Mouse (Mus musculus) midbrain, embryonic 12.5 days (tissue): Measurements from ENCODE around the gene Pigc. TPM values are rescaled to one million over a fixed set of nuclear protein-coding genes. Genes with fewer than 3 reads are reported as not detected.
A peak's percentile ranks its signal among the peaks of the same experiment; 100 is the strongest.

ENCODE experiments used
- ATAC-seq: fragments of 200-750 bp; cut with Nextera tagmentation; 2 replicates; pipeline ENCODE4 v1.8.0; 2017; ENCODE audit warnings: low read depth, moderate TSS enrichment, moderate library complexity; ENCODE audit not compliant: low FRiP score
- H3K27ac ChIP-seq: fragments of 300-500 bp; sonication (generic); replicated peaks from 2 replicates; pipeline ENCODE4 v1.5.1; 2016; ENCODE audit warnings: mild to moderate bottlenecking
- H3K27me3 ChIP-seq: fragments of 300-500 bp; sonication (generic); 2 replicates; pipeline ENCODE4 v1.6.1; 2016; ENCODE audit warnings: mild to moderate bottlenecking
- H3K36me3 ChIP-seq: fragments of 300-500 bp; sonication (generic); 2 replicates; pipeline ENCODE4 v1.6.1; 2016
- H3K4me1 ChIP-seq: fragments of 300-500 bp; sonication (generic); 2 replicates; pipeline ENCODE4 v1.6.1; 2016
- H3K4me2 ChIP-seq: fragments of 300-500 bp; sonication (generic); replicated peaks from 2 replicates; pipeline ENCODE4 v1.6.1; 2016; ENCODE audit warnings: mild to moderate bottlenecking, moderate library complexity
- H3K4me3 ChIP-seq: fragments of 300-500 bp; sonication (generic); 2 replicates; pipeline ENCODE4 v1.5.1; 2016; ENCODE audit warnings: mild to moderate bottlenecking
- H3K9ac ChIP-seq: fragments of 300-500 bp; sonication (generic); replicated peaks from 2 replicates; pipeline ENCODE4 v1.6.1; 2016; ENCODE audit warnings: mild to moderate bottlenecking, moderate library complexity
- H3K9me3 ChIP-seq: fragments of 300-500 bp; sonication (generic); 2 replicates; pipeline ENCODE4 v1.6.1; 2016; ENCODE audit warnings: mild to moderate bottlenecking
- WGBS: fragments of 180-500 bp; shearing (Covaris S2); methylation state at CpG from one replicate; pipeline ENCODE4 v1.1.7; 2016; 5-methylcytosine and 5-hydroxymethylcytosine counted together
- polyA plus RNA-seq: library from polyadenylated mRNA; unstranded; fragments of >200 nt; fragmentation: Nextera tagmentation; extraction: Ambion mirVana; gene quantifications from 2 replicates; pipeline ENCODE4 v1.2.1, GENCODE M21; 2016

Pigc gene
- polyA plus RNA-seq, 1 experiment from 2014 or later, result 34.9 TPM

- no peak overlapping the region for H3K9ac ChIP-seq
- H3K4me2 ChIP-seq, result no peak overlapping the region
- H3K27me3 ChIP-seq, result no peaks in the 10 kb centered on the region
- no peaks in the 10 kb centered on the region for H3K9me3 ChIP-seq
- WGBS, result 91% methylated on average over 5 of the region's 5 CpGs
- no peak for ATAC-seq
- H3K27ac ChIP-seq, result no peak overlapping the region
- H3K36me3 ChIP-seq, result no peaks in the 10 kb centered on the region
- no peak overlapping the region for H3K4me3 ChIP-seq
- H3K4me1 ChIP-seq, result peaks cover 7% of the 10 kb centered on the region; the same call in 1 of the 2 replicates
These were observed 9.3 kb downstream of the Pigc start for GRCm38 (mm10) chr1:161978173-161978700.

- Histone ChIP-seq H3K27ac (no peak within 1 kb of the TSS), H3K36me3 (no peaks in the 10 kb centered on the region), H3K9ac (no peak within 1 kb of the TSS), H3K9me3 (no peaks in the 10 kb centered on the region), H3K4me2 (no peak within 1 kb of the TSS), H3K27me3 (no peaks in the 10 kb centered on the region), H3K4me1 (peaks cover 5% of the 10 kb centered on the region; the same call in 1 of the 2 replicates), H3K4me3 (no peak within 1 kb of the TSS)
- WGBS, result 82% methylated on average over 1 of the region's 1 CpGs
- ATAC-seq, result no peak
These were observed 10.6 kb downstream of the Pigc start, which contains the start of gene 4930558K02Rik for GRCm38 (mm10) chr1:161979536-161979935. 4930558K02Rik (minus strand) TSS chr1:161979636.

- Histone ChIP-seq H3K36me3 (no peaks in the 10 kb centered on the region), H3K9me3 (no peaks in the 10 kb centered on the region), H3K4me3 (no peak overlapping the region), H3K4me1 (peaks cover 5% of the 10 kb centered on the region; the same call in 1 of the 2 replicates), H3K27me3 (no peaks in the 10 kb centered on the region), H3K9ac (no peak overlapping the region), H3K4me2 (no peak overlapping the region), H3K27ac (no peak overlapping the region)
- no peak for ATAC-seq
- 86% methylated on average over 2 of the region's 2 CpGs for WGBS
These were observed 11.1 kb downstream of the Pigc start for GRCm38 (mm10) chr1:161980046-161980445.

- Histone ChIP-seq H3K9me3 (no peaks in the 10 kb centered on the region), H3K36me3 (no peaks in the 10 kb centered on the region), H3K4me3 (no peak overlapping the region), H3K4me2 (no peak overlapping the region), H3K4me1 (peaks cover 5% of the 10 kb centered on the region; the same call in 1 of the 2 replicates), H3K27ac (no peak overlapping the region), H3K9ac (no peak overlapping the region), H3K27me3 (no peaks in the 10 kb centered on the region)
- 86% methylated on average over 9 of the region's 9 CpGs for WGBS
- ATAC-seq, result no peak
These were observed 11.8 kb downstream of the Pigc start for GRCm38 (mm10) chr1:161980626-161981298.

GRCm38 (mm10) chr1:161983451-161983850 is 14.5 kb downstream of the Pigc start:
- Histone ChIP-seq H3K27ac (no peak overlapping the region), H3K27me3 (no peaks in the 10 kb centered on the region), H3K9me3 (no peaks in the 10 kb centered on the region), H3K4me2 (no peak overlapping the region), H3K9ac (no peak overlapping the region), H3K4me3 (no peak overlapping the region), H3K36me3 (no peaks in the 10 kb centered on the region), H3K4me1 (no peaks in the 10 kb centered on the region)
- 79% methylated on average over 6 of the region's 6 CpGs for WGBS
- ATAC-seq, result no peak

GRCm38 (mm10) chr1:161983979-161984566 is 15.1 kb downstream of the Pigc start:
- Histone ChIP-seq H3K27ac (no peak overlapping the region), H3K9ac (no peak overlapping the region)
- no peak for ATAC-seq

GRCm38 (mm10) chr1:161990684-161991578 is 21.9 kb downstream of the Pigc start:
- Histone ChIP-seq H3K4me1 (no peaks in the 10 kb centered on the region), H3K4me3 (no peak overlapping the region), H3K4me2 (no peak overlapping the region), H3K27me3 (no peaks in the 10 kb centered on the region), H3K36me3 (no peaks in the 10 kb centered on the region), H3K9ac (no peak overlapping the region), H3K27ac (no peak overlapping the region), H3K9me3 (no peaks in the 10 kb centered on the region)
- no peak for ATAC-seq
- 71% methylated on average over 10 of the region's 10 CpGs for WGBS

More at GRCm38 (mm10) chr1:161983979-161984566, 15.1 kb downstream of the Pigc start:
- H3K4me2 ChIP-seq, result no peak overlapping the region
- H3K36me3 ChIP-seq, result no peaks in the 10 kb centered on the region
- no peaks in the 10 kb centered on the region for H3K27me3 ChIP-seq
- no peaks in the 10 kb centered on the region for H3K4me1 ChIP-seq
- no peak overlapping the region for H3K4me3 ChIP-seq
- WGBS, result 42% methylated on average over 4 of the region's 4 CpGs
- H3K9me3 ChIP-seq, result no peaks in the 10 kb centered on the region

GRCm38 (mm10) chr1:161991846-161992245 is 22.9 kb downstream of the Pigc start:
- no peak overlapping the region for H3K4me3 ChIP-seq
- H3K9ac ChIP-seq, result no peak overlapping the region
- H3K27me3 ChIP-seq, result no peaks in the 10 kb centered on the region
- no peak overlapping the region for H3K4me2 ChIP-seq
- H3K9me3 ChIP-seq, result no peaks in the 10 kb centered on the region
- no peak for ATAC-seq
- no peaks in the 10 kb centered on the region for H3K36me3 ChIP-seq
- H3K4me1 ChIP-seq, result no peaks in the 10 kb centered on the region
- no peak overlapping the region for H3K27ac ChIP-seq
- WGBS, result 94% methylated on average over 11 of the region's 11 CpGs

GRCm38 (mm10) chr1:161992389-161992788 is 23.4 kb downstream of the Pigc start:
- H3K4me2 ChIP-seq, result no peak overlapping the region
- H3K4me3 ChIP-seq, result no peak overlapping the region
- 95% methylated on average over 7 of the region's 7 CpGs for WGBS
- ATAC-seq, result no peak
- H3K27me3 ChIP-seq, result no peaks in the 10 kb centered on the region
- H3K27ac ChIP-seq, result no peak overlapping the region
- no peak overlapping the region for H3K9ac ChIP-seq
- H3K36me3 ChIP-seq, result no peaks in the 10 kb centered on the region
- H3K4me1 ChIP-seq, result no peaks in the 10 kb centered on the region
- no peaks in the 10 kb centered on the region for H3K9me3 ChIP-seq

- ATAC-seq, result no peak
- no peak overlapping the region for H3K4me2 ChIP-seq
- H3K9ac ChIP-seq, result no peak overlapping the region
- 80% methylated on average over 4 of the region's 4 CpGs for WGBS
- no peaks in the 10 kb centered on the region for H3K27me3 ChIP-seq
- H3K4me1 ChIP-seq, result peaks cover 15% of the 10 kb centered on the region
- no peak overlapping the region for H3K4me3 ChIP-seq
- no peaks in the 10 kb centered on the region for H3K36me3 ChIP-seq
- H3K27ac ChIP-seq, result no peak overlapping the region
- no peaks in the 10 kb centered on the region for H3K9me3 ChIP-seq
These were observed 29.8 kb downstream of the Pigc start for GRCm38 (mm10) chr1:161998781-161999180.

- no peaks in the 10 kb centered on the region for H3K9me3 ChIP-seq
- 0 out of 2 replicates have a peak overlapping the region, but pooled peaks have one; percentile 32 for H3K4me2 ChIP-seq
- no peak overlapping the region for H3K4me3 ChIP-seq
- ATAC-seq, result no peak
- H3K27ac ChIP-seq, result peak overlapping the region; percentile 27; the same call in 1 of the 2 replicates
- H3K9ac ChIP-seq, result no peak overlapping the region
- H3K4me1 ChIP-seq, result peaks cover 20% of the 10 kb centered on the region
- 51% methylated on average over 5 of the region's 5 CpGs for WGBS
- H3K27me3 ChIP-seq, result no peaks in the 10 kb centered on the region
- H3K36me3 ChIP-seq, result no peaks in the 10 kb centered on the region
These were observed 30.4 kb downstream of the Pigc start for GRCm38 (mm10) chr1:161999338-161999737.
